Mouse (Mus musculus): Measurements from ENCODE around the gene BC049352. TPM values are rescaled to one million over a fixed set of nuclear protein-coding genes. Genes with fewer than 3 reads are reported as not detected.

The BC049352 gene
- polyA plus RNA-seq, 1 experiment from 2014 or later, result not detected

Small RNA genes lying within 50 kb of the gene (microRNA-seq; reads per million reads assigned to microRNA genes)
- not detected for gene Mir7086

Other genes starting within 250 kb of the BC049352 start
- gene Ube4a, start 216.4 kb upstream of the BC049352 start, polyA plus RNA-seq (2015; fragmentation: Nextera tagmentation; extraction: Ambion mirVana), result 14.7 and 17.6 TPM in 2 replicates
- gene Cd3g, start 201.6 kb upstream of the BC049352 start, polyA plus RNA-seq (2015; fragmentation: Nextera tagmentation; extraction: Ambion mirVana), result 5.5 and 64.7 TPM in 2 replicates
- gene Cd3d, start 200.2 kb upstream of the BC049352 start, polyA plus RNA-seq (2015; fragmentation: Nextera tagmentation; extraction: Ambion mirVana), result 1.4 and 16.0 TPM in 2 replicates
- gene Cd3e, start 172.4 kb upstream of the BC049352 start, polyA plus RNA-seq (2015; fragmentation: Nextera tagmentation; extraction: Ambion mirVana), result 2.9 and 43.3 TPM in 2 replicates
- 1.1 and 7.4 TPM in 2 replicates for gene Mpzl2, start 142.2 kb upstream of the BC049352 start, polyA plus RNA-seq (2015; fragmentation: Nextera tagmentation; extraction: Ambion mirVana)
- 1.4 and 1.6 TPM in 2 replicates for gene Mpzl3, start 126.8 kb upstream of the BC049352 start, polyA plus RNA-seq (2015; fragmentation: Nextera tagmentation; extraction: Ambion mirVana)
- gene Jaml, start 102.8 kb upstream of the BC049352 start, polyA plus RNA-seq (2015; fragmentation: Nextera tagmentation; extraction: Ambion mirVana), result 0.19 and 0.71 TPM in 2 replicates
- gene Scn2b, start 64.2 kb upstream of the BC049352 start, polyA plus RNA-seq (2015; fragmentation: Nextera tagmentation; extraction: Ambion mirVana), result 1.2 and 2.6 TPM in 2 replicates
- gene Scn4b, start 43.6 kb upstream of the BC049352 start, polyA plus RNA-seq (2015; fragmentation: Nextera tagmentation; extraction: Ambion mirVana), result 0.16 and 1.2 TPM in 2 replicates
- gene Tmprss4, start 22.1 kb downstream of the BC049352 start, polyA plus RNA-seq (2015; fragmentation: Nextera tagmentation; extraction: Ambion mirVana), result 0.21 and 0.85 TPM in 2 replicates
- gene Il10ra, start 87.1 kb downstream of the BC049352 start, polyA plus RNA-seq (2015; fragmentation: Nextera tagmentation; extraction: Ambion mirVana), result 0.84 and 1.7 TPM in 2 replicates
- gene Tmprss13, start 137.1 kb downstream of the BC049352 start, polyA plus RNA-seq (2015; fragmentation: Nextera tagmentation; extraction: Ambion mirVana), result 0.09 and 0.30 TPM in 2 replicates
- gene Fxyd6, start 188.2 kb downstream of the BC049352 start, polyA plus RNA-seq (2015; fragmentation: Nextera tagmentation; extraction: Ambion mirVana), result 37.6 and 47.9 TPM in 2 replicates
- 1.5 and 1.9 TPM in 2 replicates for gene Fxyd2, start 217.7 kb downstream of the BC049352 start, polyA plus RNA-seq (2015; fragmentation: Nextera tagmentation; extraction: Ambion mirVana)
- 0.23 and 0.29 TPM in 2 replicates for gene Dscaml1, start 244.6 kb downstream of the BC049352 start, polyA plus RNA-seq (2015; fragmentation: Nextera tagmentation; extraction: Ambion mirVana)